Mouse (Mus musculus) hindbrain, embryonic 11.5 days (tissue): ENCODE data around the gene Nudt14. TPM values are rescaled to one million over a fixed set of nuclear protein-coding genes. Genes with fewer than 3 reads are reported as not detected.
A peak's percentile ranks its signal among the peaks of the same experiment; 100 is the strongest.

Experiments used
- ATAC-seq: fragments of 200-750 bp; cut with Nextera tagmentation; 2 replicates; pipeline ENCODE4 v1.8.0; 2017; ENCODE audit warnings: mild to moderate bottlenecking, moderate TSS enrichment, moderate library complexity; ENCODE audit not compliant: low FRiP score
- DNase-seq: peaks from one replicate; pipeline ENCODE4 v3.0.0-alpha.2; 2015; ENCODE audit warnings: low spot score
- H3K27ac ChIP-seq: fragments of 300-500 bp; sonication (generic); 2 replicates; pipeline ENCODE4 v1.5.1; 2014; ENCODE audit warnings: mild to moderate bottlenecking, low read depth, low read length
- H3K27me3 ChIP-seq: fragments of 300-500 bp; sonication (generic); 2 replicates; pipeline ENCODE4 v1.6.1; 2014; ENCODE audit warnings: mild to moderate bottlenecking, low read length, moderate library complexity, mixed read lengths; ENCODE audit not compliant: control insufficient read depth, insufficient read depth
- H3K36me3 ChIP-seq: fragments of 300-500 bp; sonication (generic); 2 replicates; pipeline ENCODE4 v1.6.1; 2014; ENCODE audit warnings: mild to moderate bottlenecking, low read length, moderate library complexity, mixed read lengths; ENCODE audit not compliant: control insufficient read depth, insufficient read depth
- H3K4me1 ChIP-seq: fragments of 300-500 bp; sonication (generic); replicated peaks from 2 replicates; pipeline ENCODE4 v1.6.1; 2014; ENCODE audit warnings: low read length, mixed read lengths; ENCODE audit not compliant: control insufficient read depth, insufficient read depth
- H3K4me2 ChIP-seq: fragments of 300-500 bp; sonication (generic); replicated peaks from 2 replicates; pipeline ENCODE4 v1.6.1; 2014; ENCODE audit warnings: mild to moderate bottlenecking, low read depth, low read length
- H3K4me3 ChIP-seq: fragments of 300-500 bp; sonication (generic); 2 replicates; pipeline ENCODE4 v1.5.1; 2014; ENCODE audit warnings: low read depth, low read length
- H3K9ac ChIP-seq: fragments of 300-500 bp; sonication (generic); 2 replicates; pipeline ENCODE4 v1.6.1; 2014; ENCODE audit warnings: low read depth, low read length
- H3K9me3 ChIP-seq: fragments of 300-500 bp; sonication (generic); 2 replicates; pipeline ENCODE4 v1.6.1; 2016; ENCODE audit warnings: low read length; ENCODE audit not compliant: control insufficient read depth
- WGBS: fragments of 180-500 bp; shearing (Covaris S2); extraction: QIAGEN DNeasy Blood & Tissue Kit; methylation state at CpG from one replicate; pipeline ENCODE4 v1.1.7; 2014; 5-methylcytosine and 5-hydroxymethylcytosine counted together
- polyA plus RNA-seq: library from polyadenylated mRNA; unstranded; fragments of >200 nt; fragmentation: Nextera tagmentation; extraction: Ambion mirVana; gene quantifications from 2 replicates; pipeline ENCODE4 v1.2.1, GENCODE M21; 2014

The Nudt14 gene
- polyA plus RNA-seq, 1 experiment from 2014 or later = 57.3 TPM

DNA sequence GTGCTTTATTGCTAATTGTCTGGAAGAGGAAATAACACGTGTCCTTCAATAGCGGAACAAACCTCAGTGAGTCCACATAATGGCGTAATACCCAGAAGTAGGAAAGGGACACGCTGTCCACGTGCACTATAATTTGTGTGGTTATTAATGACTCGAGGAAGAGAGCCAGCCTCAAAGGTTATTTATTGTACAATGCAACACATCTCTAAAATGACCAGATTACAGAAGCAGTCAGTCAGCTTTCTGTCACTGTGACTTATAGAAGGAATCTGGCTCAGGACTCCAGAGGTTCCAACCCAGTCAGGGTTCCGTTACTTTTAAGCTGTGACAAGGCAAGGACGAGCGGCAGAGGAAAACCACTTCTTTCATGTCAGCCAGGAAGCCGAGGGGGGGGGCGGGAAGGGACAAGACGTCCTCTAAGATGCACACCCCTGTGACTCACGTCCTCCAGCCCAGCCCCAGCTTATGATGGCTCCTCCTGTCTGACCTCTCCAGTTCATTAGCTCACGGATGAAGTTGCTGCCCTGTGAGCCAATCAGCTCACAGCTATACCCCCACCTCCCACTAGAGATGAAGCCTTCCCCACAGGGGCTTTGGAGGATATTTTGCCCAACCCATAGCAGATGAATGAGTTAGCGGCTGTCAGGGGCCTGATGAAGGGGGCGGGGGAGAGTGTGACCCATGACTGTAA lies 44.3 kb downstream of the Nudt14 start:
- DNase-seq (peak; percentile 60), ATAC-seq (peak; percentile 83)
- Histone ChIP-seq H3K27ac (peak overlapping the region; percentile 11; the same call in 1 of the 2 replicates), H3K36me3 (no peaks in the 10 kb centered on the region), H3K9me3 (no peaks in the 10 kb centered on the region), H3K4me1 (0 out of 2 replicates have a peak, but pooled peaks cover 2% of the 10 kb centered on the region), H3K4me3 (no peak overlapping the region), H3K9ac (no peak overlapping the region), H3K27me3 (no peaks in the 10 kb centered on the region), H3K4me2 (0 out of 2 replicates have a peak overlapping the region, but pooled peaks have one; percentile 9)
- WGBS = 40% methylated on average over 16 of the region's 16 CpGs

DNA sequence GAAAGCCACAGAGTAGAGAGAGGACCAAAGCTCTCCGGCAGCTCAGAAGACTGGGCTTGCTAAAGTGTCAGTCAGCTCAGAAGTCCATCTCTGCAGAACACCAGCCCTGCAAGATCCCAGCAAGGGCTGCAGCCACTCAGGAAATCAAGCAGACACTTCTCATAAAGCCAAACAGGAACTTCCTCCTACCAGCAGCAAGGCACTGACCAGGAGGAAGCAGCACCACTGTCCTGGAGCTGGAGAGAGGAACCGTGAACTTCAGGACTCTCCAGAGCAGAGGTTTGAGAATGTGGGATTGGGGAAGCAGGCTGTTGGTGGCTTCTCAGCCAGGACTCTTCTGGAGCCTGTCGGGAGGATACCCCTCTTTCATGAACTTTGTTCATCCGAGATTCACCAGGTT lies 47.0 kb downstream of the Nudt14 start:
- Histone ChIP-seq H3K4me1 (0 out of 2 replicates have a peak, but pooled peaks cover 2% of the 10 kb centered on the region), H3K9ac (no peak overlapping the region), H3K9me3 (no peaks in the 10 kb centered on the region), H3K4me2 (no peak overlapping the region), H3K27me3 (no peaks in the 10 kb centered on the region), H3K27ac (no peak overlapping the region), H3K36me3 (no peaks in the 10 kb centered on the region), H3K4me3 (no peak overlapping the region)
- no peak for ATAC-seq
- DNase-seq = no peak
- WGBS = 71% methylated on average over 4 of the region's 4 CpGs

DNA sequence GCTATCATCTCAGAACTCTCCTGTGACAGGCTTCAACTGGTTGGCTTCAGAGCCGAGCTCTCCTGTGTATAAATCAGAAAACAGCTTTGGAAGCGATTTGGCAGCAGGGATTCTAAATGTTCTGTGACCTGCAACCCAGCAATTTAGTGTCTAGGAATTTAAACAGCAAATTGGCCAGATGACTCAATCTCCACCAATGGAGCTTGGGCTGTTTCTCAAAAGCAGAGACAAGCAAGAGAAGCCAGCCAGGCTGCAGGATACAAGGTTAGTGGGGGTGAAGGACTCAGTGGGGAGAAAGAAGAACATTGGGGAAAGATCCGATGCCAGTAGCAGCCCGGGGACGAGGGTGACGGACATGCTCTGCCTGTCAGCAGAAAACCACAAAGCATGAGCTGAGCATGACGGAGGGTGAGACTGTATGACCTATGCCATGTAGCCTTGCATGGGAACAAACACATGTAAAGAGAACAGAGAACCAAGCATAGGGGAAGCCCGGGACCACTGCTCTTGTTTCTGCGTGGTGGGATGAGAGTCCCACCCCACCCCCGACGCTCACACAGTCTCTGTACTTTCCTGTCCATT lies 47.5 kb downstream of the Nudt14 start:
- 0 out of 2 replicates have a peak, but pooled peaks cover 2% of the 10 kb centered on the region for H3K4me1 ChIP-seq
- DNase-seq (no peak), ATAC-seq (no peak)
- H3K27me3 ChIP-seq = no peaks in the 10 kb centered on the region
- H3K4me2 ChIP-seq = no peak overlapping the region
- no peak overlapping the region for H3K4me3 ChIP-seq
- no peaks in the 10 kb centered on the region for H3K36me3 ChIP-seq
- 78% methylated on average over 11 of the region's 11 CpGs for WGBS
- no peak overlapping the region for H3K27ac ChIP-seq
- no peak overlapping the region for H3K9ac ChIP-seq
- H3K9me3 ChIP-seq = no peaks in the 10 kb centered on the region

DNA sequence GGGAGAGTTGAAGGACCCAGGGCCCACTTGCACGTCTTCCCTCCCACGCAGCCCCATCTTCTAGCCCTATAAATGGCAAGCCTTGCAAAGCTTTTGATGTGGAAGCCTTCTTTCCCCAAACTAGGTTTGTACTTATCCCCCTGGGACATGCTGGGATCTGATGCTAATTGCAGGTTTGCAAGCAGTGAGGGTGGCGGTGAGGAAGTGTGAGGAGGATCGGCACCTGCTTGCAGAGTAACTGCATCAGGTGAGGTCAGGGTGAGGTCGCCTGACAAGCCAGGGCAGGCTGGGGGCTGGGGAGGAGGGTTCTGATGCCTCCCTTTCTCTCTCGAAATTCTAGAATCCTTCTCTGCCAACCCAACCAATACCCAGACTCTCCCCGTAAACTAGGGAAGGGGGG lies 56.5 kb downstream of the Nudt14 start:
- Histone ChIP-seq H3K4me1 (no peaks in the 10 kb centered on the region), H3K36me3 (no peaks in the 10 kb centered on the region), H3K27me3 (no peaks in the 10 kb centered on the region), H3K9me3 (no peaks in the 10 kb centered on the region), H3K4me3 (no peak overlapping the region), H3K9ac (no peak overlapping the region), H3K4me2 (no peak overlapping the region), H3K27ac (no peak overlapping the region)
- ATAC-seq (no peak), DNase-seq (no peak)
- WGBS = 63% methylated on average over 7 of the region's 7 CpGs

Other genes starting within 250 kb of the Nudt14 start
- 8.5 and 8.7 TPM in 2 replicates for gene Cep170b, start 221.7 kb downstream of the Nudt14 start, polyA plus RNA-seq
- 4.7 and 6.2 TPM in 2 replicates for gene Pld4, start 181.5 kb downstream of the Nudt14 start, polyA plus RNA-seq
- gene Ahnak2, start 139.5 kb downstream of the Nudt14 start, polyA plus RNA-seq = 0.21 and 0.29 TPM in 2 replicates
- gene Clba1, start 133.2 kb downstream of the Nudt14 start, polyA plus RNA-seq = 15.4 and 15.9 TPM in 2 replicates
- gene Cdca4, start 112.7 kb downstream of the Nudt14 start, polyA plus RNA-seq = 146 and 151 TPM in 2 replicates
- gene Gpr132, start 73.9 kb downstream of the Nudt14 start, polyA plus RNA-seq = not detected in 2 replicates
- gene Jag2, start 12.3 kb downstream of the Nudt14 start, polyA plus RNA-seq = 4.2 and 4.7 TPM in 2 replicates
- 25.6 and 26.8 TPM in 2 replicates for gene Btbd6, start 34.4 kb upstream of the Nudt14 start, polyA plus RNA-seq
- gene Brf1, start 58.6 kb upstream of the Nudt14 start, polyA plus RNA-seq = 53.6 and 57.8 TPM in 2 replicates
- 17.2 and 21.2 TPM in 2 replicates for gene Pacs2, start 72.4 kb upstream of the Nudt14 start, polyA plus RNA-seq
- gene Tex22, start 132.4 kb upstream of the Nudt14 start, polyA plus RNA-seq = 0.26 TPM in 1 of 2 replicates, not detected in the other
- 17.2 and 19.4 TPM in 2 replicates for gene Mta1, start 156.2 kb upstream of the Nudt14 start, polyA plus RNA-seq
- 208 TPM in 2 replicates for gene Crip2, start 198.1 kb upstream of the Nudt14 start, polyA plus RNA-seq
- gene Crip1, start 204.2 kb upstream of the Nudt14 start, polyA plus RNA-seq = 76.0 and 84.7 TPM in 2 replicates
- 28.8 and 31.4 TPM in 2 replicates for gene Tedc1, start 214.3 kb upstream of the Nudt14 start, polyA plus RNA-seq
- gene Tmem121, start 243.8 kb upstream of the Nudt14 start, polyA plus RNA-seq = 8.9 and 10.8 TPM in 2 replicates